Mouse (Mus musculus): Measurements from ENCODE around the gene Akip1. TPM values are rescaled to one million over a fixed set of nuclear protein-coding genes. Genes with fewer than 3 reads are reported as not detected.

Gene Akip1
- 1 to 10 TPM; 4.1 to 6.3 TPM for total RNA-seq (2021)
- long read RNA-seq, experiment 1, partial matches to known transcripts, result 1 of 1 reads
- long read RNA-seq, experiment 1, other reads (novel, unspliced or antisense), result 0 of 1 reads
- long read RNA-seq, experiment 2, partial matches to known transcripts, result 1 of 5 reads
- long read RNA-seq, experiment 2, other reads (novel, unspliced or antisense), result 1 of 5 reads

- H3K27ac ChIP-seq, result peak within 1 kb of the TSS; percentile 80
- peak within 1 kb of the TSS; percentile 73 for H3K4me3 ChIP-seq
- peak; percentile 92 to 93 for DNase-seq (ENCODE audit: low spot score in 2 of 2)
- no peak; the same call in 1 of the 2 replicates for TF ChIP-seq CTCF (conservative IDR thresholded peaks at IDR 0.05)
Measured at GRCm38 (mm10) chr7:109703190-109704015, at the start of gene Akip1, which contains the start of gene St5. Akip1 (plus strand) TSS chr7:109703690. St5 (minus strand) TSS chr7:109703605.

GRCm38 (mm10) chr7:109654871-109655270 lies 48.6 kb upstream of the Akip1 start:
- Histone ChIP-seq H3K4me3 (no peak overlapping the region), H3K27ac (no peak overlapping the region)
- no peak for TF ChIP-seq CTCF (conservative IDR thresholded peaks at IDR 0.05)
- no peak for DNase-seq (ENCODE audit: low spot score in 2 of 2)

GRCm38 (mm10) chr7:109657884-109658283 lies 45.6 kb upstream of the Akip1 start:
- no peak overlapping the region for H3K4me3 ChIP-seq
- no peak for TF ChIP-seq CTCF (conservative IDR thresholded peaks at IDR 0.05)

GRCm38 (mm10) chr7:109659278-109659677 lies 44.2 kb upstream of the Akip1 start:
- no peak overlapping the region for H3K4me3 ChIP-seq
- no peak for TF ChIP-seq CTCF (conservative IDR thresholded peaks at IDR 0.05)
- DNase-seq (ENCODE audit: low spot score in 2 of 2), result no peak
- no peak overlapping the region for H3K27ac ChIP-seq

More at GRCm38 (mm10) chr7:109657884-109658283, 45.6 kb upstream of the Akip1 start:
- no peak for DNase-seq (ENCODE audit: low spot score in 2 of 2)
- H3K27ac ChIP-seq, result no peak overlapping the region

- Histone ChIP-seq H3K4me3 (no peak overlapping the region), H3K27ac (peak overlapping the region; percentile 78)
- TF ChIP-seq CTCF (conservative IDR thresholded peaks at IDR 0.05), result no peak
- DNase-seq (ENCODE audit: low spot score in 2 of 2), result peak; percentile 65 to 70
Measured at GRCm38 (mm10) chr7:109662626-109663025, 40.9 kb upstream of the Akip1 start.

GRCm38 (mm10) chr7:109666664-109667063 lies 36.8 kb upstream of the Akip1 start:
- no peak overlapping the region for H3K4me3 ChIP-seq
- no peak overlapping the region for H3K27ac ChIP-seq
- no peak for DNase-seq (ENCODE audit: low spot score in 2 of 2)
- no peak for TF ChIP-seq CTCF (conservative IDR thresholded peaks at IDR 0.05)

GRCm38 (mm10) chr7:109669426-109670170 lies 33.9 kb upstream of the Akip1 start:
- H3K27ac ChIP-seq, result 0 out of 2 replicates have a peak overlapping the region, but pooled peaks have one; percentile 32
- peak overlapping the region; percentile 72 for H3K4me3 ChIP-seq
- no peak for TF ChIP-seq CTCF (conservative IDR thresholded peaks at IDR 0.05)
- DNase-seq (ENCODE audit: low spot score in 2 of 2), result no peak

- peak overlapping the region; percentile 72 for H3K4me3 ChIP-seq
- no peak for TF ChIP-seq CTCF (conservative IDR thresholded peaks at IDR 0.05)
- peak; percentile 57 to 62 for DNase-seq (ENCODE audit: low spot score in 2 of 2)
- H3K27ac ChIP-seq, result peak overlapping the region; percentile 96
Measured at GRCm38 (mm10) chr7:109671581-109672471, 31.7 kb upstream of the Akip1 start.

- Histone ChIP-seq H3K4me3 (no peak overlapping the region), H3K27ac (no peak overlapping the region)
- no peak for TF ChIP-seq CTCF (conservative IDR thresholded peaks at IDR 0.05)
- no peak for DNase-seq (ENCODE audit: low spot score in 2 of 2)
Measured at GRCm38 (mm10) chr7:109674944-109675628, 28.4 kb upstream of the Akip1 start.

GRCm38 (mm10) chr7:109680284-109680683 lies 23.2 kb upstream of the Akip1 start:
- DNase-seq (ENCODE audit: low spot score in 2 of 2), result no peak
- Histone ChIP-seq H3K27ac (no peak overlapping the region), H3K4me3 (no peak overlapping the region)
- TF ChIP-seq CTCF (conservative IDR thresholded peaks at IDR 0.05), result peak; percentile 56

GRCm38 (mm10) chr7:109680879-109681278 lies 22.6 kb upstream of the Akip1 start:
- Histone ChIP-seq H3K27ac (no peak overlapping the region), H3K4me3 (no peak overlapping the region)
- no peak for TF ChIP-seq CTCF (conservative IDR thresholded peaks at IDR 0.05)
- DNase-seq (ENCODE audit: low spot score in 2 of 2), result no peak

All from layer of hippocampus, adult 2 months (tissue).